Mouse (Mus musculus) embryo, embryonic 11 days (tissue): ENCODE results near the gene Clec3a.

Source experiments
- DNase-seq: peaks from one replicate; pipeline ENCODE4 v3.0.0-alpha.2; 2015

The Clec3a gene

DNA sequence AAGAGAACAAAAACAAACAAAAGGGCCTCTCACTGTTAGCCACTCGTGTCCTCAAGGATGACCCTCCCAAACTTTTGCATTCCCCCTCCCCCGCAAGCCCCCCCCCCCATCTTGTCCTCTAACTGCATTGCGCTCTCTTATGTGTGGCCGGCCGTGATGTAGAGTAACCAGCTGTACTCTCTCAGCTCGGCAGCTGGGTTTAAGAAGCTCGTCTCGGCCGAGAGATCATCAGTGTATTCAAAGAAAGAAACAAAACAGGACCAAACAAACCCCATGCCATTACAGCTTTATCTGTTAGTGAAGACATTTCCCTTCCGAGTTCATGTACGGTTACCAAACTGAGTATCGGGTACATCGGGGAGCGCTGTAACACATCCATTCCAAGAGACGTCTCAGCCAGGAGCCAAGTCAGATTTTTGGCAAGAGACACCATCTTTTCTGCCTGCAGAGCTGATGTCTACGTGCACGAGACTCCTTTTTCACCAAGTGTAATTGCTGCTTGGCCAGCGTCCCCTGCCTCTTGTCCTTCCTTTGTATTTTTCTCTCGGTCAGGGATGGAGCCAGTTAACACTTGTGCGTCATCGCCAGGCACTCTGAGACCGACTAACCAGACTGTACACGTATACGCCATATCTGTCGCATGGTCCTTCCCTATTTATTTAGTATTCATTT lies 40.4 kb downstream of the Clec3a start:
- DNase-seq, result no peak

DNA sequence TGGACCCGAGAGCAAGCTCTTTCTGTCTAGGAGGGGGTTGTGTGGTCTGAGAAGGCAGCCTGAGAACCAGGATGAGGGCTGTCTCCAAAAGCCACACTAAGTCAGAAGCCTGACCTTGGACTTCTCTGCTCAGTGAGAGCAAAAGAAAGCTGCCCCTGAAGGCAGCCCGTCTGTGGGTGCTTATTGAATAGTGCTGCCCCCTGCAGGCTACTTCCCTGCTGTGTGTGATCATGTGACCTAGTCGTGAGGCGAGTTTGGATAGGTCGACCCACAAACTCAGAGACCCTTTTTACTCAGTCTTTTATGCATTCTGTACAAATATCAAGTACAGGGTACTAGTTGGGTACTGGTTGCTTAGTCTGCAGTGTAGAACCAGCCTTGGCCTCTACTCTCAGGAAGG lies 42.7 kb downstream of the Clec3a start:
- DNase-seq, result no peak

DNA sequence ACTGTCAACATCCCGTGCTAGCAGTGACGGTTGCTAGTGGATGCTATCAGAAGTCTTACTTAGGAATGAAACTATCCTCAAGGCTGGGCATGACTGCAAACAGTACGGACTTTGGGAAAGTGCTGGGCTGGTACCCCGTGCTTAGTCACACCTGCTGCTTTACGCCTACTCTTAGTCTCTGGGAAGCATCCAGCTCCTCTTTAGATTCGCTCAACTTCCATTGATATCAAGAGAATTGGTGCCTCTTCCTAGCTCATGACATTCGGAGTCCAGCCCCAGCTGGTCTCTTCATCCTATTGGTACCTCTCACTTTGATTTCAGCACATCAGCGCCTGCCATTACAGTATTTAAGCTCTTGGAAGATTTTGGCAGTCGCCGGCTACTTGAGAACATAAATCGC lies 44.7 kb downstream of the Clec3a start:
- DNase-seq, result no peak

DNA sequence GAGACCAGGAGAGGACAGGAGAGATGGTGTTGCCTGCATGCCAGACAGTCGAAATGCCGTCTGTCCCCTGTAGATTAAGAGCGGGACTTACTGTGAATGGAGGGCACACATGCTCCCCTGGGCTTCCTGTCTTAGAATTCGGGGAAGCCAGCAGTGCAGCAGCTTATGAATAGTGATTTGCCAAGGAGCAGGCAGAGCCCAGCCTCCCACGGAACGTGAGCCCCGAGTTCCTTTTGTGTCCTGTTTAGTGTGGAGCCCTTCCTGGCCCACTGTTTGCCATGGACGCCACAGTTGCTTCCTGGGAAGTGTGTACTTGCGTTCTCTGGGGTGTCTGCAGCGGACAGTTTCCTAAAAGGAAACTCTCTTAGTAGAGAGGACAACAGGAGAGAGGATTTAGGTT lies 45.4 kb downstream of the Clec3a start:
- no peak for DNase-seq

DNA sequence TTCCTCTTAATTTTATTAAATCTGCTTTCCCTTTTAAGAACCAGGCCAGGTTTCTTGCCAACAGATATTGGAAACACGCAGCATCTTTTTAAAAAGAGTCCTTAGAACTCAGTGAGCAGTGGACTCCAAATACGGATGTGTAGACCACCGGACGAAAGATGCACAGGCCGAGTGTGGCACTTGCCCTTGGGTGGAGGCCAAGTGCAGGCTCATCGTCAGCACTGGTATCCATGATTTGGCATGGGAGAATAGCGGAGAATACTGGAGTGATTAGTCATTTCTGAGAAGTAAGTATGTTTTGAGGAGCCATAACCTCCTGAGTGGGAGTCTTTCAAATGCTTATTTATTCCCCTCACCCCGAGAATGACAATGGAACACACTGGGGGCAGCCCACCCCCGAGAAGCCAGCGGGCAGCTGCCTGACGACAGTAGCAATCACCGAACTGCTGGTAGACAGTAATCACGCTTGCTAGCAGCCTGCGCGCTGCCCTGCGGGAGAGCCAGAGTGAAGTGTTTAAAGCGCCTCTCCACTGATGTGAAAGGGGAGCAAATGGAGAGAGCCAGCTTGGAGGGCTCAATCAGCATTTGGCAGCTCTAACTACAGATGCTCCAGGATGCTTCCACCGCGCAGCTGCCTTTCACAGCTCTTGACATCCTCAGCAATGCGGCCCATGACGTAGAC lies 50.8 kb downstream of the Clec3a start:
- DNase-seq, result no peak

DNA sequence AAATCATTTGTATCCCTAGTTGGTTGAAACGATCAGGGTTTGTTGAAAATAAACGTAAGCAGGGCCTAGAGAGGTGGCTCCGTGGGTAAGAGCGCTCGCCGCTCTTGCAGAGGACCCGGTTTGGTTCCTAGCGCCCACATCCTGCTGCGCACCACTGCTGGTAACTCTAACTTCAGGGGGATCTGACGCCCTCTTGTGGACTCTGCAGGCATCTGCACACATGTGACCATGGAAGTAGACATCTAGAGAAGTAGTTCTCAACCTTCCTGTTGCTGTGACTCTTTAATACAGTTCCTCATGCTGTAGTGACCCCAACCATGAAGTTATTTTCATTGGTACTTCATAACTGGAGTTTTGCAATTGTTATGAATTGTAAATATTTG lies 51.3 kb downstream of the Clec3a start:
- DNase-seq, result no peak

DNA sequence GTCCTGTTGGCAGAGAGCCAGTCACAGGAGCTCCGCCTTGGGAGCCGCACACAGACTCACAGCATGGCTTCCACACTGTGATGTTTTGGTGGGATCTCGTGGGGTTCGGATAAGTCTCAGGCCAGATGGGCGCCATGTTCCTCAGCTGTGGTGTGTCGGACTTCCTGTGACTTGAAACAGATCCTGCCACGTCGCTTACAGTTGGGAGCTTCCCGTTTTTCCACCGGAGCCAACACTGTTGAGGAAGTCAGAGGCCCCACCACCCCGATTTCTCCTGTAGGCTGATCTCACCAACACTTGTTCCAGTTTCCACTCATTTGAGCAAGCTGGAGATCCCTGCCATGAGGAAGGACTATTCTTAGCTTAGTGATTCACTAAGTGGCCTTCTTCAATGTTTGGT lies 55.7 kb downstream of the Clec3a start:
- no peak for DNase-seq
